9 mouse cellular contexts compared by ENCODE assay signal in the genomic region with DNA sequence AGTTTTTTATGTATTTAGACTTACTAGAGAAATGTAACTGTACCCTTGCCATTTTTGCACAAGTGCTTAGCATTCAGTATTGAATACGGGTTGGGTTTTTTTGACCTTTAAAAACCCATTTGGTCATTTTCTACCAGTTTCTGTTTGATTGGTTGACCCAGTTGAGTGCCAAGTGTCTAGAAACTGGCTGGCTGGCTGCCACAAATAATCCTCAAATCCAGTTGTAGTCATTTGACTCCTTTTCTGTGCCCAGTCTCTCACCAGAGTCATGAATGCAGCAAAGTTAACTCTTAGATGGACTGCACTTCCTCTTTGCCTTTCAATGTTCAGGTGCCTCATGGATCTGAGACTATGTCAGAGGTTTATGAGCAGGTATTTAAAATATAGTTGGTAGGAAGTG. TPM values are rescaled to one million over a fixed set of nuclear protein-coding genes. Genes with fewer than 3 reads are reported as not detected.
DNase-seq lines count a peak whose midpoint lies in the region; ATAC-seq and TF ChIP-seq lines count a peak whose summit lies in the region.
"Had no signal": no experiment of that assay in that cellular context is flagged by ENCODE, and none has a peak within 500 bp of the region (broad histone marks: within the 10 kb centered on the region; RNA-seq: fewer than 3 reads in every experiment).

No protein-coding gene starts in this region.

- no peak overlapping the region; the same call in 1 of the 2 replicates for H3K27ac ChIP-seq in lung, embryonic 15.5 days
- no peak overlapping the region for H3K27ac ChIP-seq in intestine, embryonic 15.5 days
- no peak overlapping the region for H3K27ac ChIP-seq in neural tube, embryonic 13.5 days (replicated peaks)

- peaks cover 41% of the 10 kb centered on the region for H3K4me1 ChIP-seq in lung, embryonic 15.5 days
- peaks cover 10% of the 10 kb centered on the region for H3K4me1 ChIP-seq in lung, adult 2 months (ENCODE audit: control insufficient read depth, insufficient read depth, low read length)
- H3K4me1 ChIP-seq in intestine, embryonic 15.5 days (replicated peaks): peaks cover 25% of the 10 kb centered on the region
- peaks cover 49% of the 10 kb centered on the region for H3K4me1 ChIP-seq in neural tube, embryonic 13.5 days (replicated peaks)

- DNase-seq in adrenal gland, adult 2 months: peak; percentile 72
- no peak for DNase-seq in adrenal gland, adult 18-20 months (ENCODE audit: low spot score in 2 of 2)
- no peak for DNase-seq in lung, adult 2 months
- no peak for DNase-seq in embryo, embryonic 11 days
- DNase-seq in spleen, postnatal 36 days (ENCODE audit: low spot score in 2 of 2): no peak

- TF ChIP-seq CTCF in lung, adult 2 months (IDR thresholded peaks at IDR 0.05; ENCODE audit: insufficient read depth, low read length): no peak

- H3K27me3 ChIP-seq in lung, embryonic 15.5 days: no peaks in the 10 kb centered on the region
- H3K27me3 ChIP-seq in intestine, embryonic 15.5 days (replicated peaks): no peaks in the 10 kb centered on the region
- no peaks in the 10 kb centered on the region for H3K27me3 ChIP-seq in neural tube, embryonic 13.5 days

- peak overlapping the region; percentile 88 for H3K4me2 ChIP-seq in lung, embryonic 15.5 days
- H3K4me2 ChIP-seq in intestine, embryonic 15.5 days (replicated peaks): peak overlapping the region; percentile 77
- peak overlapping the region; percentile 68 for H3K4me2 ChIP-seq in neural tube, embryonic 13.5 days

- no peaks in the 10 kb centered on the region for H3K36me3 ChIP-seq in lung, embryonic 15.5 days
- H3K36me3 ChIP-seq in intestine, embryonic 15.5 days: no peaks in the 10 kb centered on the region
- H3K36me3 ChIP-seq in neural tube, embryonic 13.5 days: no peaks in the 10 kb centered on the region

- H3K9ac ChIP-seq in lung, embryonic 15.5 days: no peak overlapping the region
- H3K9ac ChIP-seq in intestine, embryonic 15.5 days: no peak overlapping the region
- H3K9ac ChIP-seq in neural tube, embryonic 13.5 days: no peak overlapping the region

- peak overlapping the region; percentile 95 for H3K4me3 ChIP-seq in lung, embryonic 15.5 days
- H3K4me3 ChIP-seq in lung, adult 2 months (replicated peaks; ENCODE audit: extremely low read depth, low read depth, low read length): no peak overlapping the region
- H3K4me3 ChIP-seq in intestine, embryonic 15.5 days (replicated peaks): 0 out of 2 replicates have a peak overlapping the region, but pooled peaks have one; percentile 12
- no peak overlapping the region for H3K4me3 ChIP-seq in neural tube, embryonic 13.5 days

- no peak for ATAC-seq in lung, embryonic 15.5 days (ENCODE audit: borderline replicate concordance, extremely low read depth, low FRiP score, low TSS enrichment)
- no peak for ATAC-seq in intestine, embryonic 15.5 days
- no peak for ATAC-seq in neural tube, embryonic 13.5 days (ENCODE audit: low read depth)

- 68% methylated on average over 1 of the region's 1 CpGs for WGBS in lung, embryonic 15.5 days
- WGBS in lung, adult 2 months: 70% methylated on average over 1 of the region's 1 CpGs
- WGBS in intestine, embryonic 15.5 days: 87% methylated on average over 1 of the region's 1 CpGs
- 84% methylated on average over 1 of the region's 1 CpGs for WGBS in neural tube, embryonic 13.5 days

- H3K9me3 ChIP-seq in lung, embryonic 15.5 days: no peaks in the 10 kb centered on the region
- H3K9me3 ChIP-seq in intestine, embryonic 15.5 days: no peaks in the 10 kb centered on the region
- H3K9me3 ChIP-seq in neural tube, embryonic 13.5 days: no peaks in the 10 kb centered on the region
- H3K9me3 ChIP-seq: megakaryocyte, embryonic 14.5 days had no signal

- no peak for TF ChIP-seq POLR2A in lung, adult 2 months (IDR thresholded peaks at IDR 0.05; ENCODE audit: borderline replicate concordance, extremely low read depth, low read depth, low read length)

RNA-seq across cellular contexts. Expression of a gene that starts 2.3 kb away (rescaled TPM):
- 100 to 1,000 TPM in 1 of 2 experiments, 10 to 100 TPM in 1; 42.1 to 124 TPM for total RNA-seq in adrenal gland, adult 2 months (2021)
- polyA plus RNA-seq in adrenal gland, adult 2 months (2012; rRNA removed): 149 and 154 TPM in 2 replicates
- 100 to 1,000 TPM in 1 of 2 experiments, 10 to 100 TPM in 1; 82.1 to 271 TPM for total RNA-seq in adrenal gland, adult 18-20 months (2021)
- polyA plus RNA-seq in lung, embryonic 15.5 days (2015; fragmentation: Nextera tagmentation; extraction: Ambion mirVana): 55.8 and 68.1 TPM in 2 replicates
- polyA plus RNA-seq in lung, adult 2 months (2012; rRNA removed): 75.9 and 81.6 TPM in 2 replicates
- 63.3 and 68.5 TPM in 2 replicates for polyA plus RNA-seq in intestine, embryonic 15.5 days (2015; fragmentation: Nextera tagmentation; extraction: Ambion mirVana)
- polyA plus RNA-seq in neural tube, embryonic 13.5 days (2015; fragmentation: Nextera tagmentation; extraction: Ambion mirVana): 51.5 and 54.6 TPM in 2 replicates

RNA-seq across cellular contexts. Expression of a gene that starts 53.0 kb away (rescaled TPM):
- 10 to 100 TPM; 63.5 to 84.6 TPM for total RNA-seq in adrenal gland, adult 2 months (2021)
- polyA plus RNA-seq in adrenal gland, adult 2 months (2012; rRNA removed): 181 and 204 TPM in 2 replicates
- 10 to 100 TPM; 66.3 to 84.7 TPM for total RNA-seq in adrenal gland, adult 18-20 months (2021)
- polyA plus RNA-seq in lung, embryonic 15.5 days (2015; fragmentation: Nextera tagmentation; extraction: Ambion mirVana): 46.6 and 53.1 TPM in 2 replicates
- polyA plus RNA-seq in lung, adult 2 months (2012; rRNA removed): 157 and 164 TPM in 2 replicates
- 50.9 and 56.3 TPM in 2 replicates for polyA plus RNA-seq in intestine, embryonic 15.5 days (2015; fragmentation: Nextera tagmentation; extraction: Ambion mirVana)
- 18.4 and 18.9 TPM in 2 replicates for polyA plus RNA-seq in neural tube, embryonic 13.5 days (2015; fragmentation: Nextera tagmentation; extraction: Ambion mirVana)

RNA-seq across cellular contexts. Expression of a gene that starts 58.7 kb away (rescaled TPM):
- total RNA-seq in adrenal gland, adult 2 months (2021): 100 to 1,000 TPM; 376 to 380 TPM
- polyA plus RNA-seq in adrenal gland, adult 2 months (2012; rRNA removed): 391 and 420 TPM in 2 replicates
- total RNA-seq in adrenal gland, adult 18-20 months (2021): 100 to 1,000 TPM; 344 to 380 TPM
- 303 and 306 TPM in 2 replicates for polyA plus RNA-seq in lung, embryonic 15.5 days (2015; fragmentation: Nextera tagmentation; extraction: Ambion mirVana)
- 157 and 189 TPM in 2 replicates for polyA plus RNA-seq in lung, adult 2 months (2012; rRNA removed)
- polyA plus RNA-seq in intestine, embryonic 15.5 days (2015; fragmentation: Nextera tagmentation; extraction: Ambion mirVana): 342 and 413 TPM in 2 replicates
- polyA plus RNA-seq in neural tube, embryonic 13.5 days (2015; fragmentation: Nextera tagmentation; extraction: Ambion mirVana): 286 and 302 TPM in 2 replicates

Comparison
In these comparisons a context has a peak if more than half of its experiments do, and no peak if none do; other contexts are left out.
1. H3K4me3 ChIP-seq: peak in lung, embryonic 15.5 days (single experiment) and intestine, embryonic 15.5 days (single experiment); none in lung, adult 2 months (single experiment) and neural tube, embryonic 13.5 days (single experiment).
2. Peak in every context shown above with its lines, with median percentiles within 50 percentile points of each other: H3K4me2 ChIP-seq.